In the genomic region with DNA sequence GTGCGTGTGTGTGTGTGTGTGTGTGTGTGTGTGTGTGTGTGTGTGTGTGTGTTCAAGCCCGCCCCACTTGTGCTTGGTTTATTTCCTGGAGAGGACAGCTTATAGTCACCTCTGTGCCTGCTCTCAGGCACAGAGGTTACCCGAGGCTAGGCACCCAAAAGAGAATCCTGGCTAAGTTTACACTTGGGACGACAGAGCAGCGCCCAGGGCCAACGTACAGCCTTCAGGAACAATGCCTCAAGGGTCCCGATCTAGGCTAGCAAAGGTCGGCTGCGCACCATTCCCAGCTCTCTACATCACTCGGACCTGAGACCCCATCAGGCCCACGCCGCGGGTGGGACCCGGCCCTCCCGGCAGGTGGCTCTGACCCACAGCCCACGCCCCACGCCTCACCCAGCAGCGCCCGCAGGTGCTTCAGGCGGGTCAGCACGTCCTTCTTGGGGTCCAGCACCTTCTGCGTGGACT, we compare ENCODE assay signal across 7 mouse cellular contexts. TPM values are rescaled to one million over a fixed set of nuclear protein-coding genes. Genes with fewer than 3 reads are reported as not detected.
DNase-seq lines count a peak whose midpoint lies in the region; ATAC-seq lines count a peak whose summit lies in the region.

No protein-coding gene starts in this region.

- H3K27me3 ChIP-seq in neural tube, embryonic 11.5 days (ENCODE audit: control insufficient read depth, insufficient read depth, low read length) = no peaks in the 10 kb centered on the region
- H3K27me3 ChIP-seq in hindbrain, embryonic 12.5 days = no peaks in the 10 kb centered on the region

- H3K36me3 ChIP-seq in neural tube, embryonic 11.5 days (ENCODE audit: control insufficient read depth, insufficient read depth, low read length) = no peaks in the 10 kb centered on the region
- H3K36me3 ChIP-seq in hindbrain, embryonic 12.5 days = no peaks in the 10 kb centered on the region

- H3K9ac ChIP-seq in neural tube, embryonic 11.5 days (ENCODE audit: low read length) = peak overlapping the region; percentile 87
- peak overlapping the region; percentile 80 for H3K9ac ChIP-seq in hindbrain, embryonic 12.5 days

- H3K4me2 ChIP-seq in neural tube, embryonic 11.5 days (ENCODE audit: low read depth) = peak overlapping the region; percentile 72
- H3K4me2 ChIP-seq in hindbrain, embryonic 12.5 days (replicated peaks) = peak overlapping the region; percentile 67

- no peaks in the 10 kb centered on the region for H3K4me1 ChIP-seq in neural tube, embryonic 11.5 days (ENCODE audit: control insufficient read depth, insufficient read depth, low read length)
- peaks cover 8% of the 10 kb centered on the region; the same call in 1 of the 2 replicates for H3K4me1 ChIP-seq in brown adipose tissue, adult 24 weeks (ENCODE audit: control insufficient read depth, insufficient read depth, insufficient read length, low read length)
- H3K4me1 ChIP-seq in hindbrain, embryonic 12.5 days = peaks cover 7% of the 10 kb centered on the region

- 0% methylated on average over 21 of the region's 22 CpGs for WGBS in neural tube, embryonic 11.5 days
- under 1% methylated on average over 22 of the region's 22 CpGs for WGBS in hindbrain, embryonic 12.5 days

- no peak overlapping the region for H3K27ac ChIP-seq in neural tube, embryonic 11.5 days (ENCODE audit: low read depth, low read length)
- H3K27ac ChIP-seq in brown adipose tissue, adult 24 weeks (replicated peaks; ENCODE audit: low read depth, low read length) = peak overlapping the region; percentile 48
- H3K27ac ChIP-seq in hindbrain, embryonic 12.5 days = 0 out of 2 replicates have a peak overlapping the region, but pooled peaks have one; percentile 18

- peak overlapping the region; percentile 86 for H3K4me3 ChIP-seq in neural tube, embryonic 11.5 days (ENCODE audit: low read depth, low read length)
- H3K4me3 ChIP-seq in brown adipose tissue, adult 24 weeks (ENCODE audit: insufficient read depth, low read depth, low read length) = peak overlapping the region; percentile 65
- H3K4me3 ChIP-seq in hindbrain, embryonic 12.5 days = peak overlapping the region; percentile 67

- H3K9me3 ChIP-seq in neural tube, embryonic 11.5 days (ENCODE audit: control insufficient read depth, low read length) = no peaks in the 10 kb centered on the region
- H3K9me3 ChIP-seq in hindbrain, embryonic 12.5 days (replicated peaks) = no peaks in the 10 kb centered on the region

- no peak for DNase-seq in neural tube, embryonic 11.5 days (ENCODE audit: low spot score)
- no peak for DNase-seq in neural tube, embryonic 10.5 days (ENCODE audit: extremely low spot score, low spot score)
- no peak for DNase-seq in spleen, postnatal 14 days (ENCODE audit: low spot score in 2 of 2)
- DNase-seq in adrenal gland, postnatal 10 days = no peak

- no peak for ATAC-seq in neural tube, embryonic 11.5 days (ENCODE audit: insufficient read depth, low FRiP score, low TSS enrichment)
- ATAC-seq in hindbrain, embryonic 12.5 days (ENCODE audit: low FRiP score) = no peak
- peak; percentile 13 for ATAC-seq in megakaryocyte progenitor cell, adult 5-6 weeks (replicated peaks; ENCODE audit: poor library complexity)

RNA-seq across cellular contexts. Expression of a gene that starts 0.7 kb away (rescaled TPM):
- polyA plus RNA-seq in neural tube, embryonic 11.5 days (2014; fragmentation: Nextera tagmentation; extraction: Ambion mirVana) = 8.1 and 8.6 TPM in 2 replicates
- 37.1 and 40.7 TPM in 2 replicates for polyA plus RNA-seq in brown adipose tissue, adult 24 weeks (2012; ENCODE audit: insufficient read depth, insufficient read length, missing spikeins)
- polyA plus RNA-seq in hindbrain, embryonic 12.5 days (2016; fragmentation: Nextera tagmentation; extraction: Ambion mirVana) = 12.5 and 13.9 TPM in 2 replicates
- total RNA-seq in megakaryocyte progenitor cell, adult 5-6 weeks (2015) = 12.5 and 17.1 TPM in 2 replicates
- 5.0 and 10.6 TPM in 2 replicates for total RNA-seq in megakaryocyte progenitor cell, adult 5-6 weeks (2017)
- total RNA-seq in adrenal gland, postnatal 10 days (2021) = 10 to 100 TPM; 30.3 to 30.7 TPM
